Mouse (Mus musculus) splenic B cell, adult 2 months (primary cell): ENCODE data around the gene Trp53rka.
"Not testable (repeated sequence)": the region's sequence is repeated elsewhere in the genome, so short reads cannot be mapped to it uniquely, and the experiment has no call there.

Experiments
- DNase-seq: peaks from one replicate; pipeline ENCODE4 v3.0.0-alpha.2; 2011; ENCODE audit warnings: low read depth, low spot score
- H3K27me3 ChIP-seq: 2 replicates; pipeline ENCODE4 v1.6.1; 2012; ENCODE audit warnings: mild to moderate bottlenecking, low read length, moderate library complexity, mixed read lengths; ENCODE audit not compliant: control insufficient read depth, poor library complexity, insufficient read depth, severe bottlenecking
- H3K36me3 ChIP-seq: 2 replicates; pipeline ENCODE4 v1.6.1; 2012; ENCODE audit warnings: mild to moderate bottlenecking, low read length, moderate library complexity, mixed read lengths; ENCODE audit not compliant: control insufficient read depth, poor library complexity, insufficient read depth, severe bottlenecking

The Trp53rka gene

DNA sequence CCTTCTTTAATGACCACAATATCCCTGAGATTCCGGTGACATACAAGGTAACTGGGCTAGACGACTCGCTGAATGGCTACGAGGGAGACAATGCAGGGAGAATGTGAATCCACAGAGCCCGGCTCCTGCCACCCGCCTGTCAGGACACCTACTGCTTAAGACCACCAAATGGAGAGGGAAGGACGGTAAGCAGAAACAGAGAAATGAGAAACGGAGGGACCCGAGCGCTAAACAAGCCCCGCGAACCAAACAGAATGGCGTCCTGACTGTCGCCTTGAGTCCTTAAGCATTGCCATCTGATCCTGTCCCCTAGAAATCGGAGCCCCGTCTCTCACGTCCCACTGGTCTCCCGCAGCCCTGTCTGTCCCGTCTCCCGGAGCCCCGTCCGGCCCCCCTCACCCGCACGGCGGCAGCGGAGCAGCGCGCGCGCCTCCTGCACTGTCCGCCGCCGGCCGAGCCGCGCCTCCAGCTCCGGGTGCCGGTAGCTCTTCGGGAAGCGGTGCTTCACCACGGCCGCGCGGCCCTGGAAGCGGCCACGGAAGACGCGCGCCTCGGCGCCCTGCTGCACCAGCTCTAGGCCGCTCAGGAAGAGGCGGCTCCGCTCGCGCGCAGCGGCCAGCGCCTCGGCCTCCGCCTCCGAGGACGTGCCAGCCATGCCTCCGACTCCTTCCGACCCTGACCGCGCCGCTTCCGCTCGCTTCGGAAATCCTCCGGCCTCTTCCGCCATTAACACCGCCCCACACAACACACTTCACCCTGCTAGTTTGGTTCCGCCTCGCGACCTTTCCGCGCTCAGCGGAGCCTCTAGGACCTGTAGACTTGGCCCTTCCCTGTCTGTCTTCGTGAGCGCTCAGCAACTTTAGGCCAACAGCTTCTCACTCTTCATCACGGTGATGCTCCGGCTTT, at the start of gene Trp53rka:
Trp53rka (minus strand) TSS at position 677 of the 906 bp plus-strand sequence.
- peaks cover 6% of the 10 kb centered on the region; the same call in 1 of the 2 replicates for H3K36me3 ChIP-seq
- peak; percentile 80 for DNase-seq
- H3K27me3 ChIP-seq = no peaks in the 10 kb centered on the region

GRCm38 (mm10) chr2:165540975-165541374, 47.9 kb upstream of the Trp53rka start:
- peak; percentile 3 for DNase-seq
- H3K27me3 ChIP-seq = no peaks in the 10 kb centered on the region

DNA sequence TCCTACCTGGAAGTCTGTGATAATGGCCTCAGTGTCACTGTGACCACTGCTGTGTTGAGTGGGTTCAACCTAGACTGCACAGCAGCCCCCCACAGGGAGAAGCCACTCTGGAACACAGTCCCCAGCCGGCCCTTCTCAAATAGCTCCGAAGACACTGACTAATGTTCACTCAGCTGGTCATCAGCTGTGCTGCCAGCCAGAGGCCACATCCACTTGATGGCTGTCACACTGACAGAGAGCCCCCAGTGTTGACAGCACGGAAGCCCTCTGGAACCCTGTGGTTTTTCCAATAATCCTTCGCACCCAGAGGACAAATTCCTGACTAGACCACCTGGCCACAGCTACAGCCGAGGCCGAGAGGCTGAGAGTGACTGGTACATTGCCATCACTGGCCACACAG, 40.7 kb upstream of the Trp53rka start:
- Histone ChIP-seq H3K36me3 (no peaks in the 10 kb centered on the region), H3K27me3 (no peaks in the 10 kb centered on the region)
- no peak for DNase-seq

More at GRCm38 (mm10) chr2:165540975-165541374, 47.9 kb upstream of the Trp53rka start:
- H3K36me3 ChIP-seq = no peaks in the 10 kb centered on the region

DNA sequence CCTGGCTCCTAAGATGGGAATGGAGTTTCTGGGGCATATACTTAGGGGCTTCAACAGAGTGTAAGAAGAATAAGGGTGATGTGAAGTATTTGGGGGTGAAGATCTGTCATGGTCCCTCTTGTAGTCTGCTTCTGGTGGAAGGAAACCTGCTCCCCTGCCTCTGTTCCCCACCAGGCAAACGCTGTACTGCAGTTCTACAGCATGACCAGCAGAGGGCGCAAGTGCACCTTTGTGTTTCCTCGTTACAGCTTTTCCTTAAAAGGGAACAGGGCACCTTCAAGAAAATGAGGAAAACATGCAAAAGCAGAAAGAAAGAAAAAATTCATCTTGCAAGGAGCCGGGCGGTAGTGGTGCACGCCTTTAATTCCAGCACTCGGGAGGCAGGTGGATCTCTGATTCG, 36.0 kb upstream of the Trp53rka start:
- no peaks in the 10 kb centered on the region for H3K27me3 ChIP-seq
- peak; percentile 63 for DNase-seq

GRCm38 (mm10) chr2:165525609-165526008, 32.5 kb upstream of the Trp53rka start:
- Histone ChIP-seq H3K27me3 (no peaks in the 10 kb centered on the region), H3K36me3 (no peaks in the 10 kb centered on the region)
- DNase-seq = no peak

More for the DNA sequence above, 36.0 kb upstream of the Trp53rka start:
- H3K36me3 ChIP-seq = no peaks in the 10 kb centered on the region

DNA sequence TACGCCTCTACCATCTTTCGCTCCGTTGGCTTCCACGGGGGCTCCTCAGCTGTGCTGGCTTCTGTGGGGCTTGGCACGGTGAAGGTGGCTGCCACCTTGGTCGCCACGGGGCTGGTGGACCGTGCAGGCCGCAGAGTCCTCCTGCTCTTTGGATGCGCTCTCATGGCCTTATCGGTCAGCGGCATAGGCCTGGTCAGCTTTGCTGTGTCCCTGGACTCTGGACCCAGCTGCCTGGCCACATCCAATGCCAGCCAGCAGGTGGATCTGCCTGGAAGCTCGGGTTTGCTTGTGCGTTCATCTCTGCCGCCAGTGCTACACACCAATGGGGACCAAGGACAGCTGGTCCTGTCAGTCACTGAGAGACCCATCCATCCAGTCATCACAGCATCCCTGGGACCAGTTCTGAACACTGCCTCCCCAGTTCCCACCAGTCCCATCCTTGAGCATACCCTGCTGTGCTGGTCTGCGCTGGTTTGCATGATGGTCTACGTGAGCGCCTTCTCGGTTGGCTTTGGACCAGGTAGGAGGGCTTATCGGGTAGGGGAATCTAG, 22.1 kb upstream of the Trp53rka start:
- H3K36me3 ChIP-seq = no peaks in the 10 kb centered on the region
- DNase-seq = no peak
- H3K27me3 ChIP-seq = no peaks in the 10 kb centered on the region

GRCm38 (mm10) chr2:165512870-165513600, 19.9 kb upstream of the Trp53rka start:
- Histone ChIP-seq H3K27me3 (no peaks in the 10 kb centered on the region), H3K36me3 (no peaks in the 10 kb centered on the region)
- DNase-seq = no peak

DNA sequence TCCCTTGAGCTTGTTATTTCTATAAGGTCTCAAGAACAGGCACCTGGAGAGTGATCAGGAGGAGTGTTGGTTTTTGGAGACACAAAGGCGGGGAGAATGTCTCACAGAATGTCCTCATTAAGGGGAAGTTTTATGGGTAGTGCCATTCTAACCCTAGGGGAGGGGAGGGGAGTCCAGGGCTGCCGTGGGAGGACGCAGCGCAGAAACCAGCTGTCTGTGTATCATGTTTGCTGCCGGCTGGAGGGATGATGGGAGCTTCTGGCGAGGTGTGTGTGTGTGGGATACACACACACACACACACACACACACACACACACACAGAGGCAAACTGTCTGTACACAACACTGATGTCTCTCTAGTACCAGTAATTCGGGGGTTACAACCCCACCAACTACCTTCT, 19.3 kb upstream of the Trp53rka start:
- Histone ChIP-seq H3K27me3 (no peaks in the 10 kb centered on the region), H3K36me3 (no peaks in the 10 kb centered on the region)
- DNase-seq = no peak

- H3K36me3 ChIP-seq, DNase-seq, H3K27me3 ChIP-seq: not testable (repeated sequence)
Observed at GRCm38 (mm10) chr2:165511530-165511929, 18.4 kb upstream of the Trp53rka start.

DNA sequence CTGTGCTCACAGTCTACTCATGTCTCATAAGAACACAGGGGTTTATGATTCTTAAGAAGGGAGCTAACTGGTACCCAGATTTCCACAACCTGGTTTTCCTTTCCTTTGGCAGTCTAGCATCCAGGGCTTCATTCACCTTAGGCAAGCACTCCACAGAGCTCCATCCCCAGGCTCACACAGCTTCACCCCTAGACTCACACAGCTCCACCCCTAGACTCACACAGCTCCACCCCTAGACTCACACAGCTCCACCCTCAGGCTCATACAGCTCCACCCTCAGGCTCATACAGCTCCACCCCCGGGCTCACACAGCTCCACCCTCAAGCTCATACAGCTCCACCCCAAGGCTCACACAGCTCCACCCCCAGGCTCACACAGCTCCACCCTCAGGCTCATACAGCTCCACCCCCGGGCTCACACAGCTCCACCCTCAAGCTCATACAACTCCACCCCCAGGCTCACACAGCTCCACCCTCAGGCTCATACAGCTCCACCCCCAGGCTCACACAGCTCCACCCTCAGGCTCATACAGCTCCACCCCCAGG, 17.9 kb upstream of the Trp53rka start:
- DNase-seq, H3K36me3 ChIP-seq, H3K27me3 ChIP-seq: not testable (repeated sequence)

DNA sequence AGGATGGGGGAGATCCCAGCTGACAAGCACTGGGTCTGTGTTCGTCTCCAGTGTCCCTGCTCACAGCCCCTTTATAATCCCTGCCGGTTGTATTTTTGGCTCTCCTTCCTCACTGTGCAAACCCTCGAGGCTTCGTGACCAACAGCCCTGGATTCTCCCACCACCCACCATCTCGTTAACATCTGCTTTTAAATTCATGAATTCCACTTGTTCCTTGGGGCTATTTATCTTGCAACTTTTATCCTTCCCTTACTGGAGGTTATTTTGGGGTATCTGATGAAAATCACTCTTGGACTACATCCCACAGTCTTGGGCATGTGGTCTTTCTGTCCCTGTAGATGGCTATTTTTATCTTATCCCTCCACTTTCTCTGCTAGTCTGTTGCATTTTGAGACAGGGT, 17.3 kb upstream of the Trp53rka start:
- DNase-seq = no peak
- Histone ChIP-seq H3K36me3 (no peaks in the 10 kb centered on the region), H3K27me3 (no peaks in the 10 kb centered on the region)

- no peak for DNase-seq
- H3K27me3 ChIP-seq = no peaks in the 10 kb centered on the region
- H3K36me3 ChIP-seq = no peaks in the 10 kb centered on the region
Observed at GRCm38 (mm10) chr2:165509686-165510085, 16.6 kb upstream of the Trp53rka start.

GRCm38 (mm10) chr2:165503259-165504203, 10.4 kb upstream of the Trp53rka start, which contains the start of gene Slc2a10:
Slc2a10 (plus strand) TSS chr2:165503787.
- DNase-seq = no peak
- Histone ChIP-seq H3K27me3 (no peaks in the 10 kb centered on the region), H3K36me3 (no peaks in the 10 kb centered on the region)

DNA sequence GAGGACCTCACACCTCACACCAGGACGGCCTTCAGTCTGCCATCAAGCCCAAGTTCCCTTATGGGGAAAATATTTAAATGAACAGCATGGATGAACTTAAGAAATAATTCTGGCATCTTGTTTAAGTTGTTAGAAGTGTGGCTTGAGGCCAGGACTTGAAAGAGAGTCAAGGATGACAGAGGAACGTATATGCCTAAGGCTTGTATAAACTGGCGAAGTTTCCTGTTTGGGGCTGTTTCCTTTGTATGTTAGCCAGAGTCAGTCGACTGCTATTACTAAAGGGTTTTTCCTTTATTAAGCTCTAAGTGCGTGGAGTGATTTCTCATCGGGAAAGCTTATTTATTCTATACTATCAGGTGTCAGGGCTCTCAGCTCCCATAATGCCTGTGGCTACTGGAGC, 5.7 kb upstream of the Trp53rka start:
- DNase-seq = no peak
- Histone ChIP-seq H3K27me3 (no peaks in the 10 kb centered on the region), H3K36me3 (no peaks in the 10 kb centered on the region)
